Mouse (Mus musculus) lung, adult 18-20 months (tissue): ENCODE data around the gene Sap30.

Experiments used
- DNase-seq, 2 experiments: peaks; one replicate each; pipeline ENCODE4 v3.0.0; 2022; ENCODE audit warnings: mixed read lengths in 2 of 2

Sap30 gene

GRCm38 (mm10) chr8:57436437-57436796, 51.2 kb downstream of the Sap30 start:
- no peak for DNase-seq

- no peak for DNase-seq
These were observed 51.8 kb downstream of the Sap30 start for GRCm38 (mm10) chr8:57435768-57436436.

GRCm38 (mm10) chr8:57432802-57433201, 54.9 kb downstream of the Sap30 start:
- DNase-seq = peak; percentile 11 to 28
